Mouse (Mus musculus): Measurements from ENCODE around the gene Ptprk.

Gene Ptprk

DNA sequence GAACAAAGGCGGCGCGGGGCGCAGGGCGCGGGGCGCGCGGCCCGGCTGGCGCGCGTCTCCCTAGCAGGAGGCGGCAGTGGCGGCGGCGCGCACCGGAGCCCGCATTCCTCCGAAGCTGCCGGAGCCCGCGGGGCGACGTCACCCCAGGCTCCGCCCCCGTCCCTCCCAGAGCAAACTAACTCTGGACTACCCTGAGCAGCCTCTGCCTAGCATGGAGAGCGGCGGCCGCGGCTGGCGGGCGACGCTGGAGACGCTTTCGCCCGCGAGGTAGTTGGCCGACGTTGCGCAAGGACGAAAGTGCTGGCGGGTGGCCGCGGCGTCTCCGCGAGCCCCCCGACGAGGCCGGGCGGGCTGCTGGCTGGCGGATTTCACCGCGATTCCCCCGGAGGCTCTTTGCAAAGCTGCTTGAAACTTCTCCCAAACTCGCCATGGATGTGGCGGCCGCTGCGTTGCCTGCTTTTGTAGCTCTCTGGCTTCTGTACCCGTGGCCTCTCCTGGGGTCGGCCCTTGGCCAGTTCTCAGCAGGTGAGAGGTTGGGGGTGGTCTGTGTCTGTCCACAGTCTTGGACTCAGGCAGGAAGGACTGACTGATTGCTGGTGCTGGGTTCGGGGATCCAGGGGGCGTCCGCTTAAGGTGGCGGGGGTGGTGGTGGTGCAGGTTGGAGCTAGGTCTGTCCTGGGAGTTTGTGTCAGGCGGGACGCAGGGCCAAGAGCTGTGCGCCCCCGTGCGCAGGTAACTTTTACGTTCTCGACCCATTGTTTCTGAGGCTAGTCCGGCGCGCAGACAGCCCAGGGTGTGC, at the start of gene Ptprk:
TSS of gene Ptprk (plus strand) at position 168 of the 799 bp plus-strand sequence.
- Histone ChIP-seq H3K36me3 (ENCODE audit: control insufficient read depth, insufficient read depth, low read length, poor library complexity, severe bottlenecking) (no peaks in the 10 kb centered on the region), H3K27me3 (ENCODE audit: control insufficient read depth, insufficient read depth, low read length, poor library complexity, severe bottlenecking) (no peaks in the 10 kb centered on the region)
- no peak for DNase-seq (ENCODE audit: low read depth, low spot score)

DNA sequence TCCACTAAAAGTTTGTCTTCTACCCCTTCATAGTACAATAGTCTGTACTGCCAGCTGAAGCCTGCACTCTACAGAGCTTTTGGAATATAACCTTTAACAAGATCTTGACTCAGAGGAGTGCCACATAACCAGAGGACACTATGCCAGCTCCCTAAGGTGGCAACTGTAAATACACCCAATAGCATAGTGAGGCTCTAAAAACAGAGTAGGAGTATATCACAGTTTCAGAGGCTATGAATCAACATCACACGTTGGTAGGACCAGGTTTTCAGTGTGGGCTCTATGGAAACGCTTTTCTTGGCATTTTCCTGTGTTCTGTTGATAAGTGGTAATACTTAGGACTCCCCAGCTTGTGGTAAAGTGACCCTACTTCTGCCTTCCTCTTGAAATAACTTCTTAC, 46.8 kb upstream of the Ptprk start:
- Histone ChIP-seq H3K36me3 (ENCODE audit: control insufficient read depth, insufficient read depth, low read length, poor library complexity, severe bottlenecking) (no peaks in the 10 kb centered on the region), H3K27me3 (ENCODE audit: control insufficient read depth, insufficient read depth, low read length, poor library complexity, severe bottlenecking) (no peaks in the 10 kb centered on the region)
- DNase-seq (ENCODE audit: low read depth, low spot score), result no peak

DNA sequence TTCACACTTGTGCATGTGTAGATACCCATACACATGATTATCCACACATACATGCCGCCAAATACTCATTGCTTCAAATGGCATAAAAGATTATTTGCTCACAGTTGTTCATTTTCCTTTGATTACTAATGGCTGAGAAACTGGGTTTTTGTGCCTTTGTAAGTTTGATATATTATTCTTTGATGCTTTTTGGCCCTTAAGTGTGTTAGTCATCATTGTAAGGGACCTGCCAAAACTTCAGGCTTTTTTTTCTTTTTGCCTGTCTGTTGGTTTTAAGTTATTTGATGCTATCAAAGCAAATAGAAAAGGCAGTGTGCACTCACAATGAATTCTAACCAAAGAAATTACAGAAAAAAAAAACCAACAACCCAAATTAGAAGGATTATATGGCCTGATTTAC, 38.2 kb upstream of the Ptprk start:
- H3K36me3 ChIP-seq (ENCODE audit: control insufficient read depth, insufficient read depth, low read length, poor library complexity, severe bottlenecking), result no peaks in the 10 kb centered on the region
- DNase-seq (ENCODE audit: low read depth, low spot score), result no peak

DNA sequence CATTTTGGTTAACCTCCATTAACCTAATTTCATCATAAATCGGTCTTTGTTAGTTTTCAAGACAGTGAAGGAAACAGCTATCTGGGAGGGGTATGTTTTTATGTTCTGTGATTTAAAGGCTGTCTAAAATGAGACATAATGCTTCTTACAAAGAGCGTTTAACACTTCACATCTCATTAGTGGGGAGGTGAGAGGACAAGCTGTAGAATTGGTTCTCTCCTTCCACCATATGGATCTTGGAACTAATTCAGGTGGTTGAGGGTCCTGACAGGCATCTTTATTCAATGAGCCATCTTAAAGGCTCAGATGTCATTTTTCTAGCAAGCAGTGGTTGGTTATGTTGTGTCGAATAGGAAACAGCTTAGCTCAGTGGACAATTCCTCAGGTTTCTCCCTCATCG, 19.9 kb upstream of the Ptprk start:
- no peak for DNase-seq (ENCODE audit: low read depth, low spot score)
- Histone ChIP-seq H3K36me3 (ENCODE audit: control insufficient read depth, insufficient read depth, low read length, poor library complexity, severe bottlenecking) (no peaks in the 10 kb centered on the region), H3K27me3 (ENCODE audit: control insufficient read depth, insufficient read depth, low read length, poor library complexity, severe bottlenecking) (no peaks in the 10 kb centered on the region)

More for the DNA sequence above, 38.2 kb upstream of the Ptprk start:
- H3K27me3 ChIP-seq (ENCODE audit: control insufficient read depth, insufficient read depth, low read length, poor library complexity, severe bottlenecking), result no peaks in the 10 kb centered on the region

DNA sequence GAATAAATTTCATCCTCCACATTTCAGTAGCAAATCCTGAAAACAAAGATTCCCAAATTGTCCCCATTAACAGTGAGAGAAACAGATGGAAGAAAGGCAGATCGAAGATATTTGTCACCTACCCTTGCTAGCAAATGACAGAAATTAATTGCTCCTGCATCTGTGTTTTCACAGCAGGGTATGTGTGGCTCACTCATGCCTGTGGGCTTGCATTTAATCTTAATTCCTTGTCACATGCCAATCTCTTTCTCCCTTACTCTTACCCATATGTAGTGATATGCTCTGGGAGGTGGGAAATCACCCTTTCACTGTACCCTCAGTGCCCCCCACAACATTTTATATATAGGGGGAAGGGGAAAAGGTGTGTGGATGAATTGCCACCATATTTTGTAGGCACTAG, 15.4 kb upstream of the Ptprk start:
- Histone ChIP-seq H3K36me3 (ENCODE audit: control insufficient read depth, insufficient read depth, low read length, poor library complexity, severe bottlenecking) (no peaks in the 10 kb centered on the region), H3K27me3 (ENCODE audit: control insufficient read depth, insufficient read depth, low read length, poor library complexity, severe bottlenecking) (no peaks in the 10 kb centered on the region)
- no peak for DNase-seq (ENCODE audit: low read depth, low spot score)

DNA sequence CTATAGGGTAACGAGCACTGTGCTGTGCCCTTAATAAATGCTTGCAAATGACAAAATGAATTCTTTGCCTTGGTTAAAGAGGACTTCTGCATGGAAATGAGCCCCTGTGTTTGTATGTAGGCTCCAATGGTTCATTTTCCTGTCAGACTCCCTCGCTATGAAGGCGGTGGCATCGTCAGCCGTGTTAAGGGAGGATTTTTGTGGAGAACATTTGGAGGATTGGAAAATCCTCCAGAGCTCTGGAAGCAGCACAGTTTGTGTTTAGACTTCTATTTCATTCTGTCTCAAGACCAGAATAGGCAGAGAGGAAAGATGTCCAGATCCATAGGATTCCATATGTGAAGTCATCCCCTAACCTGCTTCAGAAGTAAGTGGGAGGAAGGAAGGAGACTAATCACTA, 6.6 kb upstream of the Ptprk start:
- Histone ChIP-seq H3K36me3 (ENCODE audit: control insufficient read depth, insufficient read depth, low read length, poor library complexity, severe bottlenecking) (no peaks in the 10 kb centered on the region), H3K27me3 (ENCODE audit: control insufficient read depth, insufficient read depth, low read length, poor library complexity, severe bottlenecking) (no peaks in the 10 kb centered on the region)
- no peak for DNase-seq (ENCODE audit: low read depth, low spot score)

DNA sequence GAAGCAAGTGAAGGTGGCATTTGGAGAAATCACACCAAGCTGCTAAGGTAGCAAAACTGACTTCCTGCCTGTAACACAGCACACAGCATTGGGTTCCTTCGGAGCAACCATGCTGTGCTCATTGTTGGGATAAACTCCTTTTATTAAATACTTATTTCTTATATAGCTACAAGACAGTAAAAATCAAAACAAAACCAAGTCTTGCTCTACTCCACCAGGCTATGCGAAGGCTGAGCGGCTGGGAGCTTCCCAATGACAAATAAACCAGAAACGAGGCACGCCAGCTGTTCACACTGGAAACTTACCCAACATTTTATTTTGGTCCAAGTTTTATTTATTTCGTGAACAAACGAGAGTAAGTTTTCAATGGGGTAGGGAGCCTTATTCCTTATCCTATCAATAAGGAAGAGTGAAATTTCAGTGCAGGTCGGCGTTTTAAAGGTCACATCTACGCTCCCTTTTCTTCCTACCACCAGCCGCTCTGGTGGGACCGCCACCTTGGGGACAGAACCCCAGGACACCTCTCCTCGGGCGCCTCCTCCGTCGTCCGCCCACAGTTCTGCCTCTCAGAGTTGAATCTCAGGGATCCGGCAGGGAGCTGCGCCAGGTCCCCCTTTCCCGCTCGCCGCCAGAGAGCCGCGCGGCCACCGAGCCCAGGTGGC, 498 bp upstream of the Ptprk start:
- no peaks in the 10 kb centered on the region for H3K36me3 ChIP-seq (ENCODE audit: control insufficient read depth, insufficient read depth, low read length, poor library complexity, severe bottlenecking)
- no peaks in the 10 kb centered on the region for H3K27me3 ChIP-seq (ENCODE audit: control insufficient read depth, insufficient read depth, low read length, poor library complexity, severe bottlenecking)
- DNase-seq (ENCODE audit: low read depth, low spot score), result no peak

DNA sequence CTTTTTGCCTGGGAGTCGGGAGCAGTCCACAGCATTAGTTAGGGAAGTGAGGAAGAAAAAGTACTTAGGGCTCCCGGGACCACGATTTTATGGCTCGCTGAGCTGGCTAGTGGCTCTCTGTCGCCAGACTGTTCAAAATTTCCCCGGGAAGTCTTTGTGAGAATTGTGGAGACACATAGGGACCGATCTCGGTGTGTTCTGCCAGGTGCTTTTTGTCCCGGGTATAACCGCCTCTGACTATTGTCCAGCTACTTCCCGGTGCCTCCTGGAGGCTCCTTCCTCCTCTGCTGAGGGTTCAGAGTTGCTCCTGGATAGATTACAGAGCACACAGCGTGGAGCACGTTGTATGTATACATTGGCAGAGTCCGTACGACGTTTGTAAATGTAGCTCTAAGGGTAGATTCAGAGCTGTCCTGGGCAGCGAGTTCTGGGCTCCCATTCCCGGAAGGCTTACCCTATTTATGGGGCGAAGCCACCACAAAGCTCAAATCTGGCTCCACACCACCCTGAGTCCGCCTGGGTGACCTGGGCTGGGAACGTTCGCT, 943 bp downstream of the Ptprk start:
- Histone ChIP-seq H3K27me3 (ENCODE audit: control insufficient read depth, insufficient read depth, low read length, poor library complexity, severe bottlenecking) (no peaks in the 10 kb centered on the region), H3K36me3 (ENCODE audit: control insufficient read depth, insufficient read depth, low read length, poor library complexity, severe bottlenecking) (no peaks in the 10 kb centered on the region)
- DNase-seq (ENCODE audit: low read depth, low spot score), result no peak

DNA sequence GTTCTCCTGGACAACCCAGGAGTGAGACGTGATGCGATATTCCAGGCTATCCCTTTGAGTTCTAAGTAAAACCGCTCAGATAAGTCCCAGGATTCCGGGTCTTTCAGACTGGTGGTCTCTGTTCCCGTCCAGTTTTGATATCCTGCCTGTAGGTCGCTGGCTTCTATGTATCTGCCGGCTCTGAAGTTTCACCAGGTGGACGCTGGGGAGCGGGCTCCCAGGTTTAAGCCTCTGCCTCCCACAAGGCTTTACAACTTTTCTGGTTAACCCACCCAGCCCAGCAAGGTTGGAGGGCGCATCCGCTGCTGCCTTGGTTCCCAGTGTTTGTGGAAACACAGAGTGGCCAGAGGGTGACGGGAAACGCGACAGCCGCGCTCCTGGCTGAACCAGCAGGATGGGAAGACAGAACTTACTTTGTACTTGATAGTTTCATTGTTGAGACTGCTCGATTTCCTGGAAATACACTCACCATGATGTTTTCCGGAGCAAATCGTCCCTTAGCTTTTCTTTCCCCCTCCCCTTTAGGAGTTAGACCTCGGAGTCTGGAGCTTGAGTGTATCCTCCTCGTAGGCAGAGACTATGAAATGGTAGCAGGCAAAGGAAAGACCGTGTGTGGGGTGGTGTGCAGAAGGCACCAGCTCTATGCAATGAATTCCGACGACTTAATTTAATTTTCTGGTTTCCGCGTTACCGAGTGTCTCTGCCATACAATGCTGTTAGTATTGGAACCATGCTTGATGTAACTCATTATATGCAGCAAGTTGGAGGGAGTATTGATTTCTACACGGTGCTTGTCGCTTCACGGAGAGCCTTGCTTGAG, 1.6 kb downstream of the Ptprk start:
- no peak for DNase-seq (ENCODE audit: low read depth, low spot score)
- Histone ChIP-seq H3K36me3 (ENCODE audit: control insufficient read depth, insufficient read depth, low read length, poor library complexity, severe bottlenecking) (no peaks in the 10 kb centered on the region), H3K27me3 (ENCODE audit: control insufficient read depth, insufficient read depth, low read length, poor library complexity, severe bottlenecking) (no peaks in the 10 kb centered on the region)

DNA sequence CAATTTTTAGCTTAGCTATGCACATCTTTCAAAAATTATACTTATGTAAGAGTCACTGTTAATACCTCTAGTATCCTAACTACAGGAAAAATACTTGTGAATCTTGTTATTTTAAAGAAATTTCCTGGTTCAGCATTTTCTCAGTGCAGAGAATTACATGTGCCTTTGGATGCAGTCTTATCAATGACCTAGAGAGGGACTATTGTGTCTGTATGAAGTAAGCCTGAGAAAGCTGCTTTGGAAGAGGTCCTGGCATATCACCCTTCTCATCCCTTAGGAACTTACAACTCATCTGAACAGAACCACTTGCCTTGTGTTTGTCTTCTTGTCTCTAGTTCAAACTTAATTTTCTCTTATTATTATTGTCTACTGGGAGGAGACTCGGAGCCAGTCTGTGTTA, 3.6 kb downstream of the Ptprk start:
- DNase-seq (ENCODE audit: low read depth, low spot score), result no peak
- H3K27me3 ChIP-seq (ENCODE audit: control insufficient read depth, insufficient read depth, low read length, poor library complexity, severe bottlenecking), result no peaks in the 10 kb centered on the region
- no peaks in the 10 kb centered on the region for H3K36me3 ChIP-seq (ENCODE audit: control insufficient read depth, insufficient read depth, low read length, poor library complexity, severe bottlenecking)

DNA sequence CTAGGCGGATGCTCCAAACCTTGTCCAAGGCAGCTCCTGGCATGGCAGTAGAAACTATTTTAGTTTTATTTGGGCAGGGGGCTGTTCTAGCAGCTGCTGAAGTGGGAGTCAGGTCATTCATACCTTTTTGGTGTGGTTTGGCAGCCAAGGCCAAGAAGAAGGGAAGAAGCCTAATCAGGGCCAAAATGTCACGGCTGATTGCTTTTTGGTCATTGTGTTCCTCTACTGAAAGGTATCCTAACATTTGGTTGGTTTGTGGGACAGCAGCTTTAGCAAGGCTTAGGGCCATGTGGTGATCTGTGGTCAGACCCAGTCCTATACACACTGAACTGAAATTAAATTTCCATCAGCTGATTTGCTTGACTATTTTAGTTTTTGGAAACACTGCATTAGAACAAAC, 6.6 kb downstream of the Ptprk start:
- no peak for DNase-seq (ENCODE audit: low read depth, low spot score)
- H3K36me3 ChIP-seq (ENCODE audit: control insufficient read depth, insufficient read depth, low read length, poor library complexity, severe bottlenecking), result no peaks in the 10 kb centered on the region
- no peaks in the 10 kb centered on the region for H3K27me3 ChIP-seq (ENCODE audit: control insufficient read depth, insufficient read depth, low read length, poor library complexity, severe bottlenecking)

DNA sequence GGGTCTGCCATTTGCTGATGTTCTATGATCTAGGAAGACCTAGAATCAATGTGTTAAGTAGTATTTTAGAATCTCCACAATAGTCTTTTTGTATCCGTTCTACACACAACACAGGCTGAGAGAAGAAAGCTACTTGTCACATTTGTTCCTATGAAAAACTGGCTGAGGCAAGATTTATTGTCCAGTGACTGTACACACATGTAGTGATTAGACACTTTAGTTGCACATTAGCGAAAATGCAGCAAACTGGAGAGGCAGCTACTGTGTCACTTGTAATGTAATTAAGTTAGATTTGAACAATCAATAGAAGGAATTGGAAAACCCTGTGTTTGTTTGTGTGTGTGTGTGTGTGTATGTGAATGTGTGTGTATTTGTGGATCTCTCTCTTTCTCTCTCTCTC, 8.6 kb downstream of the Ptprk start:
- no peak for DNase-seq (ENCODE audit: low read depth, low spot score)
- H3K27me3 ChIP-seq (ENCODE audit: control insufficient read depth, insufficient read depth, low read length, poor library complexity, severe bottlenecking), result no peaks in the 10 kb centered on the region
- no peaks in the 10 kb centered on the region for H3K36me3 ChIP-seq (ENCODE audit: control insufficient read depth, insufficient read depth, low read length, poor library complexity, severe bottlenecking)

DNA sequence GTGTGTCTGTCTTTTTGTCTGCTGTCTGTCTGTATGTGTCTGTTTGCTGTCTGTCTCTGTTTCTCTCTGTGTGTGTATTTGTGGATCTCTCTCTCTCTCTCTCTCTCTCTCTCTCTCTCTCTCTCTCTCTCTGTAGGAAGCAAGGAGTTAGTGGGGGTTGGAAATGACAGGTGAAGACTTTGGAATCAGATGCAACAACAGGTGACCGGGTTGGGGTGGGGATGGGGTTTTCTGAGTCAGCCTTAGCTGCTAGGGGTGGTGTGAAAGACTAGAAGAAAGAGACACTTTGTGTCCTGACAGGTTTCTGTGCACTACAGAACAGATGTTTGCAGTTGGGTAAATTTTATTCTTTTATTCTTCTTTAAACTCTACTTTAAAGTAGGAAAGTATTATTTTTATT, 9.0 kb downstream of the Ptprk start:
- H3K27me3 ChIP-seq (ENCODE audit: control insufficient read depth, insufficient read depth, low read length, poor library complexity, severe bottlenecking), result no peaks in the 10 kb centered on the region

DNA sequence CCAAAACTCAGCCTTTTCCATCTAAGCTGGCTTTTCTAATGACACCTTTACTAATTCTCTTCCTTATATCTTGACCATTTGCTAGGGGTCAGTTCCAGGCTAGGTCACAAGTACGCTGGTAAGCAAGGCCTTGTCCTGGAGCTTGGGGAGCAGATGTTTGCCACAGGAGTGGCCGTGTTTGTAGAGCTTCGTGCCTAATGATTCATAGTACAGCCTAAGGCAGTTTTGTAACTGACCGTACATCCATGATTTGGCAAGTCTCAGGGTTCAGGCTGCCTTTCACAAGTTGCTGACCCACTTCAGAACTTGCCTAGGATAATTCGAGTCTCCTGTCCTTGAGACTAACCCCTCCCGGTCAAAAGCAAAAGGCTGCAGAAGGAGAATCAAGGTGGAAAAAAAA, 12.7 kb downstream of the Ptprk start:
- DNase-seq (ENCODE audit: low read depth, low spot score), result no peak
- H3K27me3 ChIP-seq (ENCODE audit: control insufficient read depth, insufficient read depth, low read length, poor library complexity, severe bottlenecking), result no peaks in the 10 kb centered on the region
- H3K36me3 ChIP-seq (ENCODE audit: control insufficient read depth, insufficient read depth, low read length, poor library complexity, severe bottlenecking), result no peaks in the 10 kb centered on the region

More for the DNA sequence above, 9.0 kb downstream of the Ptprk start:
- no peaks in the 10 kb centered on the region for H3K36me3 ChIP-seq (ENCODE audit: control insufficient read depth, insufficient read depth, low read length, poor library complexity, severe bottlenecking)
- DNase-seq (ENCODE audit: low read depth, low spot score), result no peak

DNA sequence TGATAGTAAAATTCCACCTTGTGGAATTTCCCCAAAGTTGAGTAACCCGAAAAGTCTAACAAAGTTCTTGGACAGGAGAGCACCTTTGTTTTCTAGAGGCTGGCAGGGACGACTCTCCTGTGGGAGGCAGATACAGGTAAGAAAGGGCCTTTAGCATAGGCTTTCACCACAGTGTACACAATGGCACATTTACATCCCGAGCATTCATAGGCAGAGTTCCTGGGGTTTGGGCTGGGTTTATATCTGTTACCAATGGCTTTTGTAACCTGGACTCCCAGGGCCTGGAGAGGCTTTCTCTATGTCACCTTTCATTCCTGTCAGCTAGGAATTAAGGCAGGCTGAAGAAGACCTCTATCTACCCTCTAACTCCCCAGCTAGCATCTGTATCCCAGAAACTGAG, 13.1 kb downstream of the Ptprk start:
- no peaks in the 10 kb centered on the region for H3K27me3 ChIP-seq (ENCODE audit: control insufficient read depth, insufficient read depth, low read length, poor library complexity, severe bottlenecking)
- DNase-seq (ENCODE audit: low read depth, low spot score), result no peak
- no peaks in the 10 kb centered on the region for H3K36me3 ChIP-seq (ENCODE audit: control insufficient read depth, insufficient read depth, low read length, poor library complexity, severe bottlenecking)
